Comparison of ENCODE assay signal across 8 mouse cellular contexts in genomic region chr10:44002004-44002940, GRCm38 (mm10).
DNase-seq lines count a peak whose midpoint lies in the region; ATAC-seq lines count a peak whose summit lies in the region.

No protein-coding gene starts in this region.

- no peaks in the 10 kb centered on the region for H3K36me3 ChIP-seq in midbrain, embryonic 12.5 days

- DNase-seq in adrenal gland, postnatal 14 days: peak; percentile 37
- no peak for DNase-seq in adrenal gland, adult 18-20 months (ENCODE audit: low spot score in 2 of 2)
- peak; percentile 51 for DNase-seq in 3134 (ENCODE audit: extremely low read depth, insufficient read length, low spot score)
- peak; percentile 49 for DNase-seq in embryo, embryonic 10 days (ENCODE audit: low spot score)
- peak; percentile 38 to 66 for DNase-seq in kidney, postnatal 25 days
- DNase-seq in cerebellum, adult 18-20 months: no peak
- no peak for DNase-seq in spleen, postnatal 14 days (ENCODE audit: low spot score in 2 of 2)

- H3K27ac ChIP-seq in midbrain, embryonic 12.5 days (replicated peaks): no peak overlapping the region

- peaks cover 72% of the 10 kb centered on the region for H3K27me3 ChIP-seq in midbrain, embryonic 12.5 days

- WGBS in midbrain, embryonic 12.5 days: 17% methylated on average over 14 of the region's 14 CpGs

- peak overlapping the region; percentile 7; the same call in 1 of the 2 replicates for H3K4me2 ChIP-seq in midbrain, embryonic 12.5 days (replicated peaks)

- H3K9ac ChIP-seq in midbrain, embryonic 12.5 days (replicated peaks): no peak overlapping the region

- H3K4me3 ChIP-seq in midbrain, embryonic 12.5 days: no peak overlapping the region

- peaks cover 26% of the 10 kb centered on the region for H3K4me1 ChIP-seq in midbrain, embryonic 12.5 days

- H3K9me3 ChIP-seq in midbrain, embryonic 12.5 days: no peaks in the 10 kb centered on the region

- peak; percentile 70 for ATAC-seq in midbrain, embryonic 12.5 days (ENCODE audit: low FRiP score, low read depth)

Comparison
In these comparisons a context has a peak if more than half of its experiments do, and no peak if none do; other contexts are left out.
1. DNase-seq: peak in adrenal gland, postnatal 14 days (single experiment), 3134 (single experiment), embryo, embryonic 10 days (single experiment) and kidney, postnatal 25 days (2 of 2); none in adrenal gland, adult 18-20 months (0 of 2), cerebellum, adult 18-20 months (0 of 2) and spleen, postnatal 14 days (0 of 2).